Mouse (Mus musculus) thymus, postnatal 25 days (tissue): Measurements from ENCODE around the gene Nop2.
"Not testable (repeated sequence)": the region's sequence is repeated elsewhere in the genome, so short reads cannot be mapped to it uniquely, and the experiment has no call there.

Experiments used
- DNase-seq: peaks from one replicate; pipeline ENCODE4 v3.0.0; 2022

The Nop2 gene

GRCm38 (mm10) chr6:125155262-125155661 lies 23.6 kb downstream of the Nop2 start:
- no peak for DNase-seq

GRCm38 (mm10) chr6:125156491-125156890 lies 24.8 kb downstream of the Nop2 start:
- no peak for DNase-seq

- DNase-seq: no peak
Observed at GRCm38 (mm10) chr6:125156903-125157614, 25.4 kb downstream of the Nop2 start.

GRCm38 (mm10) chr6:125158944-125159492 lies 27.3 kb downstream of the Nop2 start:
- DNase-seq: no peak

- DNase-seq: no peak
Observed at GRCm38 (mm10) chr6:125159773-125160557, 28.3 kb downstream of the Nop2 start.

DNA sequence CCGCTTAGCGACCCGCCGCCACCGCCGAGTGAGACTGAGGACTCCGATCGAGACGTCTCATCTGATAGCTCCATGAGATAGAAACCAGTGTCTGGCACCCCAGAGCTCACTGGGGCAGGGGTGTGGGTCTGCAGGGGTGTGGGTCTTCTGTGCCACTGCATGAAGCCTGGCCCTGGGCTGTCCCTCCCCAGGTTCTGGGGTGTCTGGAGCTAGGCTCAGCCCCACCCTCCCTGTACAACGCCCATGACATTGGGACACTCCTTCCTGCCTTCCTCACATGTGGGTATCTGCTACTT lies 28.8 kb downstream of the Nop2 start:
- no peak for DNase-seq

GRCm38 (mm10) chr6:125160854-125161760 lies 29.4 kb downstream of the Nop2 start:
- no peak for DNase-seq

GRCm38 (mm10) chr6:125161971-125162370 lies 30.3 kb downstream of the Nop2 start:
- DNase-seq: peak; percentile 84

GRCm38 (mm10) chr6:125162615-125163305 lies 31.1 kb downstream of the Nop2 start:
- not testable (repeated sequence) for DNase-seq

DNA sequence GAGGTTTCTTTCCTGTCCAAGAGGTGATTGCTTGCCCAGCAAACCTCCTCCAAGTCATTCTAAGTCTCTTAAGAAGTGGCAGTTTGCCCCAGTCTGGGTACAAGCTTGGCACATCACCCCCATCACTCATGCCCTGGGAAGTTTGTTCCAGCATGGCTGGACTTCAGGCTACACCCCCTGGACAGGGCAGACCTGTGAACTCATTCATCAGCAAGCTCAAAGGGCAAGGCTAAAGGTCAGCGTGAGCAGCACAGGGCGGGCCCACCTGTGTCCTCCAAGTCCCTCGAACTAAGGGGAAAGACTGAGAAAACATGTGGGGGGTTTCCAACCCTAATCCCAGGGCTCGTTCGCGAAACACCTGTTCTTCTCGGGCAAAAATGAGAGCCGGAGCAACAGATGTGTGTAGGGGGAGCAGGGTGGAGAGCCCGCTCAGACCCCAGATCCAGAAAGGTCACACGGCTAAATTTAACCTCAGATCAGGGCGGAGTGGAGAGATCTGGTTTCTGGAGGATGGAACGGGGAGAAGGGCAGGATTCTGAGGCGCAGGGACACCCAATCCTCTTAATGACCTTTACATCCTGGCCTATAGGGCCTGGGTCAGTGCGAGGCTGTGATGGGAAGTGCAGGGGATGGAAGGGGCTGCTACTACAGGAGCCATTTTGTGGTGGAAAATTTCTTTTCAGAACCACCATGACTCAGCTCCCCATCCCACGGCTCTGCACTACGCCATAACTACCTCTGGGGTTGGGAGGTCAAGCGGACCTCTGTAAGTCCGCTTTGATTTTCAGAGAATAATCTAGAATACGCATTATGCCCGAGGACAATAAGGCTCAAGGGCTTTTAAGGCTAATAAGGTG lies 32.3 kb downstream of the Nop2 start:
- DNase-seq: peak; percentile 13

GRCm38 (mm10) chr6:125164672-125165327 lies 33.1 kb downstream of the Nop2 start:
- peak; percentile 74 for DNase-seq

DNA sequence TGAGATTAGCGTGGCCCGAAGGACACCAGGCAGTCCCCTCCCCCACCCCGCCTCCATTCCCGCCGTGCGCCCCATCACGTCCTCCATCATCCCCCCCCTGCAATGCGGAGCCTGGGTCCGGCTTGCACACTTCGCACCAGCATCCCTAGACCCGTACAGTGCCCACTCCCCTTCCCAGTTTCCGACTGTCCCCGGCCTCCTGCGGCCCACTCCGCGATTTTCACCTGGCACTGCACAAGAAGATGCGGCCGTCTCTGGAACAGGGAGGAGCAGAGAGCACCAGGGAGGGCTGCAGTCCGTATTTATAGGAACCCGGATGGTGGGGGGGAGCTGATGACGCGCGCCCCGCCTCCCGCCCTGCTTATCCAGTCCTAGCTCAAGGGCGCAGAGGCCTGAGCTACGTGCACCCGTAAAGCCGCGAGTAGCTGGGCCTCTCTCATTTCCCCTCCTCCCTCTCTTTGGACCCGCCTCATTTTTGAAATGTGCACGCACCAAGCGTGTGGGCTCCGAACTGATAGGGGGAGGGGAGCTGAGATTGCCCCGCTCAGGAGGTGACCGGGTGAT lies 33.7 kb downstream of the Nop2 start:
- DNase-seq: peak; percentile 96

GRCm38 (mm10) chr6:125166051-125166751 lies 34.5 kb downstream of the Nop2 start, which contains the start of gene Gapdh:
Gapdh (minus strand) TSS chr6:125166467.
- DNase-seq: peak; percentile 24

- no peak for DNase-seq
Observed at GRCm38 (mm10) chr6:125166861-125167650, 35.3 kb downstream of the Nop2 start.

GRCm38 (mm10) chr6:125168086-125168485 lies 36.4 kb downstream of the Nop2 start:
- DNase-seq: no peak

DNA sequence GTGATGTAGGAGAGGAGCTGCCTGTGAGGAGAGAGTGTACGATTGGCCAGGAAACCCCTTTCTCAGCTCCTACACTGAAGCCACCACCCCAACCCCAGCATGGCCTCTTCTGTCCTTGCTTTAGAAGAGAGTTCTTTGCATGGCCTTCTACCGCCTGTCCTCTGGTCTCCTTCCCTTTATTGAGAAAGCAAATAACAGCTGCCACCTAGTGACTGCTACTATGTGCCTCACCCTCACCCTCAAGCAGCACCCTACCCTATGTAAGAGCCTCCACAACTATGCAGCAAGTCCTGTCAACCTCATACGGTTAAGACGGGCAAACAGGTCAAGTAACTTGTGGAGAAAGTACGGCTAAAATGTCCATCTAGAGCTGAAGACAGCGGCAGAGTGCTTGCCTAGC lies 38.5 kb downstream of the Nop2 start:
- DNase-seq: no peak

DNA sequence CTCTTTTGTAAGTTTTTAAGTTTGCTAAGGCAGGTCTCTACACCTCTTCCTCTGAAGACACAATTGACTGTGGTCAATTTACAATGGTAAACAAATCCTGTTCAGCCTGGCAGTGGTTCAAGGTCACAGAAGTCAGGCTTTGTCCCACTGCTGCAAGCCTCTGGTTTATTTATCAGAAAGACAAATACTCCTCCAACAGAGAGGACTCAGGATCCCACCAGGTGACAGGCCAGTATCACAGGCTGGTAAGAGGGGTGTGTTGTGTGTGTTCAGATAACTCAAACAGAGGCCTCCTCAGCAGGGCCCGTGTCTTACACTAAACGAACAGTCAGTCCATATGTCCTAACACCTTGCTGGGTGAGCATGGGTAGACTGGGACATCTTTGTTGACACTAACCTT lies 40.8 kb downstream of the Nop2 start:
- no peak for DNase-seq

GRCm38 (mm10) chr6:125173256-125173655 lies 41.5 kb downstream of the Nop2 start:
- DNase-seq: no peak

GRCm38 (mm10) chr6:125175469-125175868 lies 43.8 kb downstream of the Nop2 start:
- no peak for DNase-seq
